Mouse (Mus musculus) CH12.LX (cell line): ENCODE data around the gene S100a2. TPM values are rescaled to one million over a fixed set of nuclear protein-coding genes. Genes with fewer than 3 reads are reported as not detected.

Experiments
- DNase-seq: peaks from one replicate; pipeline ENCODE4 v3.0.0-alpha.2; 2013; ENCODE audit errors: extremely low read depth
- H3K27ac ChIP-seq: 2 replicates; pipeline ENCODE4 v1.5.1; 2012; ENCODE audit warnings: low read depth, mild to moderate bottlenecking, control low read depth, moderate library complexity; ENCODE audit not compliant: insufficient read depth
- H3K27me3 ChIP-seq: replicated peaks from 2 replicates; pipeline ENCODE3; 2012; ENCODE audit warnings: inconsistent platforms
- H3K36me3 ChIP-seq, 2 experiments: replicated peaks in 1 of 2; 2 replicates each; pipeline versions ENCODE3 to v1.6.1; 2012; ENCODE audit warnings: inconsistent platforms in 1 of 2, low read length in 1 of 2, mild to moderate bottlenecking in 1 of 2, mixed read lengths in 1 of 2, moderate library complexity in 1 of 2; ENCODE audit not compliant: control insufficient read depth in 1 of 2, insufficient read depth in 1 of 2
- H3K4me1 ChIP-seq, 2 experiments: 2 replicates each; pipeline ENCODE4 v1.6.1; 2012; ENCODE audit warnings: inconsistent platforms in 1 of 2, moderate library complexity in 1 of 2; ENCODE audit not compliant: insufficient read depth in 2 of 2, control insufficient read depth in 1 of 2
- H3K4me2 ChIP-seq: 2 replicates; pipeline ENCODE4 v1.6.1; 2012; ENCODE audit warnings: low read depth, mild to moderate bottlenecking, control low read depth; ENCODE audit not compliant: poor library complexity, insufficient read depth, severe bottlenecking
- H3K4me3 ChIP-seq, 3 experiments: fragments of 150-350 bp in 1 of 3; sonication (generic) in 1 of 3; replicated peaks in 1 of 3; 2 replicates each; pipeline versions ENCODE3 to v1.5.1; 2011 to 2012; ENCODE audit warnings: low read depth in 2 of 3, low read length in 2 of 3, mild to moderate bottlenecking in 2 of 3, moderate library complexity in 2 of 3, control low read depth in 1 of 3, improper control_type of control experiment in 1 of 3, inconsistent platforms in 1 of 3, mixed read lengths in 1 of 3; ENCODE audit not compliant: poor library complexity in 1 of 3
- H3K79me2 ChIP-seq: replicated peaks from 2 replicates; pipeline ENCODE4 v1.6.1; 2012; ENCODE audit warnings: mild to moderate bottlenecking, moderate library complexity; ENCODE audit not compliant: control insufficient read depth, poor library complexity, insufficient read depth, severe bottlenecking; ENCODE audit errors: extremely low read depth
- H3K9ac ChIP-seq: 2 replicates; pipeline ENCODE4 v1.6.1; 2012; ENCODE audit warnings: low read depth, mild to moderate bottlenecking, control low read depth, moderate library complexity; ENCODE audit not compliant: insufficient read depth
- H3K9me3 ChIP-seq: replicated peaks from 2 replicates; pipeline ENCODE3; 2012; ENCODE audit warnings: low read length, inconsistent platforms, mixed read lengths
- BHLHE40 ChIP-seq: IDR thresholded peaks from 2 replicates; pipeline ENCODE4 v1.6.1; 2011; ENCODE audit warnings: mild to moderate bottlenecking, low read depth, low read length, improper control_type of control experiment
- CTCF ChIP-seq, 2 experiments: IDR thresholded peaks in 1 of 2; conservative IDR thresholded peaks in 1 of 2; 2 replicates each; pipeline ENCODE4 v1.5.1; 2011 to 2012; ENCODE audit warnings: low read depth in 2 of 2, low read length in 2 of 2, improper control_type of control experiment in 1 of 2, inconsistent platforms in 1 of 2, mild to moderate bottlenecking in 1 of 2, moderate library complexity in 1 of 2
- ELF1 ChIP-seq: IDR thresholded peaks from 2 replicates; pipeline ENCODE4 v1.6.1; 2014; ENCODE audit warnings: low read depth, mild to moderate bottlenecking, inconsistent platforms, low read length, improper control_type of control experiment
- EP300 ChIP-seq: IDR thresholded peaks from 2 replicates; pipeline ENCODE4 v1.6.1; 2011; ENCODE audit warnings: low read length, improper control_type of control experiment
- ETS1 ChIP-seq: conservative IDR thresholded peaks from 2 replicates; pipeline ENCODE4 v1.6.1; 2012; ENCODE audit warnings: low read depth, mild to moderate bottlenecking, inconsistent platforms, low read length, improper control_type of control experiment, moderate library complexity
- GABPA ChIP-seq: IDR thresholded peaks from 2 replicates; pipeline ENCODE4 v1.6.1; 2012; ENCODE audit warnings: low read depth, low read length, improper control_type of control experiment, inconsistent platforms; ENCODE audit not compliant: insufficient replicate concordance
- HCFC1 ChIP-seq: IDR thresholded peaks from 2 replicates; pipeline ENCODE4 v1.6.1; 2012; ENCODE audit warnings: low read depth, mild to moderate bottlenecking, inconsistent platforms, low read length, improper control_type of control experiment
- IRF4 ChIP-seq: IDR thresholded peaks from 2 replicates; pipeline ENCODE4 v1.6.1; 2014; ENCODE audit warnings: low read depth, mild to moderate bottlenecking, inconsistent platforms, low read length, improper control_type of control experiment
- JUND ChIP-seq: conservative IDR thresholded peaks from 2 replicates; pipeline ENCODE4 v1.6.1; 2011; ENCODE audit warnings: low read depth, low read length, improper control_type of control experiment
- MAFK ChIP-seq: IDR thresholded peaks from 2 replicates; pipeline ENCODE4 v1.6.1; 2011; ENCODE audit warnings: low read length, improper control_type of control experiment; ENCODE audit not compliant: insufficient replicate concordance
- MXI1 ChIP-seq: IDR thresholded peaks from 2 replicates; pipeline ENCODE4 v1.6.1; 2011; ENCODE audit warnings: mild to moderate bottlenecking, low read depth, low read length, improper control_type of control experiment
- PAX5 ChIP-seq: IDR thresholded peaks from 2 replicates; pipeline ENCODE4 v1.6.1; 2012; ENCODE audit warnings: low read length, inconsistent platforms, mixed read lengths
- POLR2AphosphoS2 ChIP-seq: IDR thresholded peaks from 2 replicates; pipeline ENCODE4 v1.6.1; 2011; ENCODE audit warnings: low read depth, low read length, improper control_type of control experiment
- RAD21 ChIP-seq: IDR thresholded peaks from 2 replicates; pipeline ENCODE4 v1.6.1; 2011; ENCODE audit warnings: low read depth, mild to moderate bottlenecking, low read length, improper control_type of control experiment, moderate library complexity
- SIN3A ChIP-seq: IDR thresholded peaks from 2 replicates; pipeline ENCODE4 v1.6.1; 2012; ENCODE audit warnings: low read length, improper control_type of control experiment, inconsistent platforms
- SMC3 ChIP-seq: IDR thresholded peaks from 2 replicates; pipeline ENCODE4 v1.6.1; 2011; ENCODE audit warnings: low read depth, low read length, improper control_type of control experiment
- TBP ChIP-seq: conservative IDR thresholded peaks from 2 replicates; pipeline ENCODE4 v1.6.1; 2011; ENCODE audit warnings: low read depth, low read length, improper control_type of control experiment
- UBTF ChIP-seq: IDR thresholded peaks from 2 replicates; pipeline ENCODE4 v1.6.1; 2012; ENCODE audit warnings: low read depth, mild to moderate bottlenecking, inconsistent platforms, low read length, improper control_type of control experiment, moderate library complexity
- ZKSCAN1 ChIP-seq: IDR thresholded peaks from 2 replicates; pipeline ENCODE4 v1.6.1; 2012; ENCODE audit warnings: low read depth, inconsistent platforms, low read length, improper control_type of control experiment, borderline replicate concordance
- dilution Hi-C: fragments of 300-500 bp; cut with MboI; formaldehyde crosslinking; loops from 2 replicates; pipeline ENCODE4 v1.14.3; 2020; ENCODE audit warnings: low sequenced_read_pairs; ENCODE audit not compliant: extremely low pct_unique_long_range_greater_than_20kb, extremely low pct_ligation_motif_present
- in situ Hi-C: fragments of 300-500 bp; cut with MboI; formaldehyde crosslinking; loops from 3 replicates; pipeline ENCODE4 v1.14.3; 2019; ENCODE audit warnings: low sequenced_read_pairs, low pct_ligation_motif_present, low pct_unique_long_range_greater_than_20kb, mixed read lengths
- polyA plus RNA-seq: library from polyadenylated mRNA; unstranded; fragments of >175 nt; gene quantifications from 2 replicates; pipeline ENCODE4 v1.2.1, GENCODE M21; 2012; ENCODE audit warnings: low read depth; ENCODE audit not compliant: insufficient read length
- total RNA-seq, 2 experiments: library from RNA; depleted of rRNA; stranded (reverse); fragments of 300-350 nt in 1 of 2; fragments of >200 nt in 1 of 2; gene quantifications; 2 replicates each; pipeline ENCODE4 v1.2.3; 2012 to 2014

The S100a2 gene
- total and polyA plus RNA-seq, 3 experiments: not detected

GRCm38 (mm10) chr3:90576351-90577001, 13.6 kb upstream of the S100a2 start:
- Histone ChIP-seq H3K36me3 (no peaks in the 10 kb centered on the region), H3K27ac (no peak overlapping the region), H3K79me2 (no peaks in the 10 kb centered on the region), H3K4me2 (no peak overlapping the region), H3K4me1 (no peaks in the 10 kb centered on the region), H3K27me3 (peaks cover 2% of the 10 kb centered on the region), H3K9me3 (no peaks in the 10 kb centered on the region), H3K4me3 (no peak overlapping the region), H3K9ac (no peak overlapping the region)
- no peak for DNase-seq
- dilution Hi-C loops: no loop called here
- in situ Hi-C loops: no loop called here
- TF ChIP-seq ELF1: no peak
- no peak for TF ChIP-seq MXI1
- TF ChIP-seq JUND: no peak
- no peak for TF ChIP-seq IRF4
- TF ChIP-seq CTCF (conservative IDR thresholded peaks at IDR 0.05 in 1 of 2, IDR thresholded peaks at IDR 0.05 in 1 of 2; ENCODE audit: low read depth in 2 of 2, low read length in 2 of 2): no peak
- no peak for TF ChIP-seq GABPA
- TF ChIP-seq ETS1: no peak
- TF ChIP-seq POLR2AphosphoS2: no peak
- TF ChIP-seq SMC3: no peak
- TF ChIP-seq BHLHE40: no peak
- TF ChIP-seq UBTF: no peak
- TF ChIP-seq RAD21: no peak

- H3K4me3 ChIP-seq: no peak overlapping the region
- no peaks in the 10 kb centered on the region for H3K9me3 ChIP-seq
- dilution Hi-C loops: no loop called here
- H3K27ac ChIP-seq: no peak overlapping the region
- no peak overlapping the region for H3K4me2 ChIP-seq
- no peak for TF ChIP-seq EP300
- TF ChIP-seq POLR2AphosphoS2: no peak
- no peak for TF ChIP-seq SIN3A
- no peak for TF ChIP-seq MAFK
- TF ChIP-seq HCFC1: no peak
- no peak for TF ChIP-seq UBTF
- no peak for TF ChIP-seq TBP
- TF ChIP-seq ZKSCAN1: no peak
- TF ChIP-seq ETS1: no peak
- TF ChIP-seq PAX5: no peak
- peaks cover 2% of the 10 kb centered on the region for H3K27me3 ChIP-seq
- no peaks in the 10 kb centered on the region for H3K79me2 ChIP-seq
- DNase-seq: no peak
- H3K4me1 ChIP-seq: peaks cover 6 to 12% of the 10 kb centered on the region in 2 experiments; a peak in 3 of 4 replicates
- in situ Hi-C loops: no loop called here
- no peak overlapping the region for H3K9ac ChIP-seq
- no peaks in the 10 kb centered on the region for H3K36me3 ChIP-seq
Measured at GRCm38 (mm10) chr3:90579433-90579832, 10.6 kb upstream of the S100a2 start.
